Mouse (Mus musculus): Measurements from ENCODE around the gene Gng7. TPM values are rescaled to one million over a fixed set of nuclear protein-coding genes. Genes with fewer than 3 reads are reported as not detected.

Gng7 gene
- polyA plus RNA-seq, 1 experiment, result 9.0 TPM

- H3K4me1 ChIP-seq (ENCODE audit: control insufficient read depth, insufficient read depth, insufficient read length, low read length), result peaks cover 5% of the 10 kb centered on the region
- H3K4me3 ChIP-seq (ENCODE audit: insufficient read depth, low read depth, low read length), result no peak overlapping the region
- H3K27ac ChIP-seq (replicated peaks; ENCODE audit: low read depth, low read length), result no peak overlapping the region
Measured at GRCm38 (mm10) chr10:80909375-80910162, 105.2 kb downstream of the Gng7 start.

GRCm38 (mm10) chr10:80904709-80905108 lies 110.0 kb downstream of the Gng7 start:
- H3K4me1 ChIP-seq (ENCODE audit: control insufficient read depth, insufficient read depth, insufficient read length, low read length), result peaks cover 6% of the 10 kb centered on the region

GRCm38 (mm10) chr10:80904004-80904693 lies 110.6 kb downstream of the Gng7 start:
- no peak overlapping the region for H3K4me3 ChIP-seq (ENCODE audit: insufficient read depth, low read depth, low read length)
- no peak overlapping the region for H3K27ac ChIP-seq (replicated peaks; ENCODE audit: low read depth, low read length)
- peaks cover 8% of the 10 kb centered on the region for H3K4me1 ChIP-seq (ENCODE audit: control insufficient read depth, insufficient read depth, insufficient read length, low read length)

More at GRCm38 (mm10) chr10:80904709-80905108, 110.0 kb downstream of the Gng7 start:
- no peak overlapping the region for H3K27ac ChIP-seq (replicated peaks; ENCODE audit: low read depth, low read length)
- no peak overlapping the region for H3K4me3 ChIP-seq (ENCODE audit: insufficient read depth, low read depth, low read length)

GRCm38 (mm10) chr10:80903282-80903681 lies 111.5 kb downstream of the Gng7 start:
- Histone ChIP-seq H3K27ac (replicated peaks; ENCODE audit: low read depth, low read length) (no peak overlapping the region), H3K4me1 (ENCODE audit: control insufficient read depth, insufficient read depth, insufficient read length, low read length) (peaks cover 10% of the 10 kb centered on the region), H3K4me3 (ENCODE audit: insufficient read depth, low read depth, low read length) (no peak overlapping the region)

GRCm38 (mm10) chr10:80902273-80902940 lies 112.3 kb downstream of the Gng7 start:
- peaks cover 10% of the 10 kb centered on the region for H3K4me1 ChIP-seq (ENCODE audit: control insufficient read depth, insufficient read depth, insufficient read length, low read length)
- H3K27ac ChIP-seq (replicated peaks; ENCODE audit: low read depth, low read length), result no peak overlapping the region
- H3K4me3 ChIP-seq (ENCODE audit: insufficient read depth, low read depth, low read length), result no peak overlapping the region

- Histone ChIP-seq H3K4me1 (ENCODE audit: control insufficient read depth, insufficient read depth, insufficient read length, low read length) (peaks cover 10% of the 10 kb centered on the region), H3K4me3 (ENCODE audit: insufficient read depth, low read depth, low read length) (no peak overlapping the region), H3K27ac (replicated peaks; ENCODE audit: low read depth, low read length) (peak overlapping the region; percentile 22)
Measured at GRCm38 (mm10) chr10:80901409-80902272, 113.1 kb downstream of the Gng7 start.

GRCm38 (mm10) chr10:80900318-80901247 lies 114.2 kb downstream of the Gng7 start, which contains the start of gene Timm13:
Gene Timm13, minus strand, starts transcription at chr10:80900969.
- Histone ChIP-seq H3K4me3 (ENCODE audit: insufficient read depth, low read depth, low read length) (peak within 1 kb of the TSS; percentile 79), H3K27ac (replicated peaks; ENCODE audit: low read depth, low read length) (peak within 1 kb of the TSS; percentile 64), H3K4me1 (ENCODE audit: control insufficient read depth, insufficient read depth, insufficient read length, low read length) (peaks cover 10% of the 10 kb centered on the region)

- peaks cover 10% of the 10 kb centered on the region for H3K4me1 ChIP-seq (ENCODE audit: control insufficient read depth, insufficient read depth, insufficient read length, low read length)
- H3K4me3 ChIP-seq (ENCODE audit: insufficient read depth, low read depth, low read length), result peak overlapping the region; percentile 79
- peak overlapping the region; percentile 13; the same call in 1 of the 2 replicates for H3K27ac ChIP-seq (replicated peaks; ENCODE audit: low read depth, low read length)
Measured at GRCm38 (mm10) chr10:80899591-80900317, 115.0 kb downstream of the Gng7 start.

- Histone ChIP-seq H3K4me3 (ENCODE audit: insufficient read depth, low read depth, low read length) (peak overlapping the region; percentile 79), H3K27ac (replicated peaks; ENCODE audit: low read depth, low read length) (no peak overlapping the region), H3K4me1 (ENCODE audit: control insufficient read depth, insufficient read depth, insufficient read length, low read length) (peaks cover 10% of the 10 kb centered on the region)
Measured at GRCm38 (mm10) chr10:80899074-80899473, 115.7 kb downstream of the Gng7 start.

Other genes with a start within 250 kb of the Gng7 start
- 12.1 and 15.3 TPM in 2 replicates for gene Sf3a2, start 216.7 kb downstream of the Gng7 start, polyA plus RNA-seq (2012; ENCODE audit: insufficient read depth, insufficient read length, missing spikeins)
- 30.2 and 40.5 TPM in 2 replicates for gene Plekhj1, start 216.3 kb downstream of the Gng7 start, polyA plus RNA-seq (2012; ENCODE audit: insufficient read depth, insufficient read length, missing spikeins)
- not detected in 2 replicates for gene Amh, start 209.7 kb downstream of the Gng7 start, polyA plus RNA-seq (2012; ENCODE audit: insufficient read depth, insufficient read length, missing spikeins)
- 2.4 and 4.9 TPM in 2 replicates for gene Jsrp1, start 201.4 kb downstream of the Gng7 start, polyA plus RNA-seq (2012; ENCODE audit: insufficient read depth, insufficient read length, missing spikeins)
- gene Oaz1, start 188.3 kb downstream of the Gng7 start, polyA plus RNA-seq (2012; ENCODE audit: insufficient read depth, insufficient read length, missing spikeins), result 447 and 892 TPM in 2 replicates
- not detected in 2 replicates for gene Lingo3, start 170.9 kb downstream of the Gng7 start, polyA plus RNA-seq (2012; ENCODE audit: insufficient read depth, insufficient read length, missing spikeins)
- 55.6 and 61.3 TPM in 2 replicates for gene Lsm7, start 159.7 kb downstream of the Gng7 start, polyA plus RNA-seq (2012; ENCODE audit: insufficient read depth, insufficient read length, missing spikeins)
- 8.7 and 14.0 TPM in 2 replicates for gene Sppl2b, start 159.7 kb downstream of the Gng7 start, polyA plus RNA-seq (2012; ENCODE audit: insufficient read depth, insufficient read length, missing spikeins)
- gene Tmprss9, start 143.1 kb downstream of the Gng7 start, polyA plus RNA-seq (2012; ENCODE audit: insufficient read depth, insufficient read length, missing spikeins), result not detected in 2 replicates
- 319 and 342 TPM in 2 replicates for gene Timm13, start 114.0 kb downstream of the Gng7 start, polyA plus RNA-seq (2012; ENCODE audit: insufficient read depth, insufficient read length, missing spikeins)
- gene Lmnb2, start 96.7 kb downstream of the Gng7 start, polyA plus RNA-seq (2012; ENCODE audit: insufficient read depth, insufficient read length, missing spikeins), result 1.9 and 4.9 TPM in 2 replicates
- gene Gadd45b, start 84.9 kb downstream of the Gng7 start, polyA plus RNA-seq (2012; ENCODE audit: insufficient read depth, insufficient read length, missing spikeins), result 7.2 and 10.3 TPM in 2 replicates
- not detected in 2 replicates for gene Diras1, start 10.7 kb upstream of the Gng7 start, polyA plus RNA-seq (2012; ENCODE audit: insufficient read depth, insufficient read length, missing spikeins)
- gene Slc39a3, start 22.5 kb upstream of the Gng7 start, polyA plus RNA-seq (2012; ENCODE audit: insufficient read depth, insufficient read length, missing spikeins), result 7.0 and 12.1 TPM in 2 replicates
- gene Sgta, start 45.2 kb upstream of the Gng7 start, polyA plus RNA-seq (2012; ENCODE audit: insufficient read depth, insufficient read length, missing spikeins), result 130 and 139 TPM in 2 replicates
- gene Thop1, start 55.1 kb upstream of the Gng7 start, polyA plus RNA-seq (2012; ENCODE audit: insufficient read depth, insufficient read length, missing spikeins), result 7.0 and 11.3 TPM in 2 replicates
- gene Creb3l3, start 83.9 kb upstream of the Gng7 start, polyA plus RNA-seq (2012; ENCODE audit: insufficient read depth, insufficient read length, missing spikeins), result not detected in 2 replicates
- 64.4 and 88.3 TPM in 2 replicates for gene Map2k2, start 91.0 kb upstream of the Gng7 start, polyA plus RNA-seq (2012; ENCODE audit: insufficient read depth, insufficient read length, missing spikeins)
- 28.4 and 29.6 TPM in 2 replicates for gene Zbtb7a, start 120.3 kb upstream of the Gng7 start, polyA plus RNA-seq (2012; ENCODE audit: insufficient read depth, insufficient read length, missing spikeins)
- 10.3 and 13.4 TPM in 2 replicates for gene Pias4, start 153.0 kb upstream of the Gng7 start, polyA plus RNA-seq (2012; ENCODE audit: insufficient read depth, insufficient read length, missing spikeins)
- 538 and 581 TPM in 2 replicates for gene Eef2, start 161.7 kb upstream of the Gng7 start, polyA plus RNA-seq (2012; ENCODE audit: insufficient read depth, insufficient read length, missing spikeins)
- 15.7 and 31.7 TPM in 2 replicates for gene Dapk3, start 168.1 kb upstream of the Gng7 start, polyA plus RNA-seq (2012; ENCODE audit: insufficient read depth, insufficient read length, missing spikeins)
- gene 4930442H23Rik, start 168.9 kb upstream of the Gng7 start, polyA plus RNA-seq (2012; ENCODE audit: insufficient read depth, insufficient read length, missing spikeins), result not detected in 2 replicates
- gene Nmrk2, start 187.1 kb upstream of the Gng7 start, polyA plus RNA-seq (2012; ENCODE audit: insufficient read depth, insufficient read length, missing spikeins), result 1.4 TPM in 1 of 2 replicates, not detected in the other
- not detected in 2 replicates for gene Atcay, start 215.9 kb upstream of the Gng7 start, polyA plus RNA-seq (2012; ENCODE audit: insufficient read depth, insufficient read length, missing spikeins)
- gene Zfr2, start 218.2 kb upstream of the Gng7 start, polyA plus RNA-seq (2012; ENCODE audit: insufficient read depth, insufficient read length, missing spikeins), result 0.32 and 1.2 TPM in 2 replicates
- not detected in 2 replicates for gene Matk, start 238.0 kb upstream of the Gng7 start, polyA plus RNA-seq (2012; ENCODE audit: insufficient read depth, insufficient read length, missing spikeins)

All from brown adipose tissue, adult 24 weeks (tissue).